Mouse (Mus musculus) liver, embryonic 14.5 days (tissue): ENCODE data around the gene Gzf1. TPM values are rescaled to one million over a fixed set of nuclear protein-coding genes. Genes with fewer than 3 reads are reported as not detected.
A peak's percentile ranks its signal among the peaks of the same experiment; 100 is the strongest.

ENCODE experiments used
- ATAC-seq: fragments of 200-750 bp; cut with Nextera tagmentation; 2 replicates; pipeline ENCODE4 v1.8.0; 2017; ENCODE audit warnings: moderate number of reproducible peaks, mild to moderate bottlenecking, moderate library complexity; ENCODE audit not compliant: insufficient read depth
- DNase-seq, 3 experiments: peaks; one replicate each; pipeline ENCODE4 v3.0.0-alpha.2; 2012 to 2013; ENCODE audit warnings: low read depth in 3 of 3, low spot score in 3 of 3
- H3K27ac ChIP-seq: fragments of 300-500 bp; sonication (generic); 2 replicates; pipeline ENCODE4 v1.5.1; 2014; ENCODE audit warnings: moderate library complexity, mild to moderate bottlenecking, control low read depth, inconsistent platforms
- H3K27me3 ChIP-seq: fragments of 300-500 bp; sonication (generic); 2 replicates; pipeline ENCODE4 v1.6.1; 2014; ENCODE audit warnings: mild to moderate bottlenecking, low read length, moderate library complexity; ENCODE audit not compliant: control insufficient read depth, insufficient read depth
- H3K36me3 ChIP-seq: fragments of 300-500 bp; sonication (generic); replicated peaks from 2 replicates; pipeline ENCODE4 v1.6.1; 2014; ENCODE audit warnings: low read depth; ENCODE audit not compliant: control insufficient read depth, insufficient read depth
- H3K4me1 ChIP-seq, 2 experiments: fragments of 200-500 bp in 1 of 2; fragments of 300-500 bp in 1 of 2; sonication (generic) in 1 of 2; replicated peaks; 2 replicates each; pipeline ENCODE4 v1.6.1; 2012 to 2014; ENCODE audit warnings: antibody characterized with exemption in 1 of 2, inconsistent platforms in 1 of 2, low read length in 1 of 2; ENCODE audit not compliant: control insufficient read depth in 2 of 2, insufficient read depth in 2 of 2
- H3K4me2 ChIP-seq: fragments of 300-500 bp; sonication (generic); 2 replicates; pipeline ENCODE4 v1.6.1; 2014; ENCODE audit warnings: low read depth, mild to moderate bottlenecking, control low read depth, moderate library complexity
- H3K4me3 ChIP-seq, 2 experiments: fragments of 200-500 bp in 1 of 2; fragments of 300-500 bp in 1 of 2; sonication (generic) in 1 of 2; 2 replicates each; pipeline ENCODE4 v1.5.1; 2012 to 2014; ENCODE audit warnings: low read depth in 2 of 2, low read length in 2 of 2, mild to moderate bottlenecking in 2 of 2, control low read depth in 1 of 2, inconsistent platforms in 1 of 2, moderate library complexity in 1 of 2; ENCODE audit not compliant: insufficient read depth in 1 of 2
- H3K9ac ChIP-seq: fragments of 300-500 bp; sonication (generic); replicated peaks from 2 replicates; pipeline ENCODE4 v1.6.1; 2014; ENCODE audit warnings: mild to moderate bottlenecking, control low read depth, moderate library complexity
- H3K9me3 ChIP-seq: fragments of 300-500 bp; sonication (generic); 2 replicates; pipeline ENCODE4 v1.6.1; 2016; ENCODE audit warnings: low read length, mixed read lengths; ENCODE audit not compliant: control insufficient read depth
- CTCF ChIP-seq: IDR thresholded peaks from 2 replicates; pipeline ENCODE4 v1.5.1; 2016; ENCODE audit warnings: antibody characterized with exemption, low read depth, control low read depth
- EP300 ChIP-seq: IDR thresholded peaks from 2 replicates; pipeline ENCODE4 v1.6.1; 2016; ENCODE audit warnings: antibody characterized with exemption, low read depth
- WGBS: fragments of 180-500 bp; shearing (Covaris S2); extraction: QIAGEN DNeasy Blood & Tissue Kit; methylation state at CpG from one replicate; pipeline ENCODE4 v1.1.7; 2014; ENCODE audit not compliant: insufficient replicate concordance; 5-methylcytosine and 5-hydroxymethylcytosine counted together
- polyA plus RNA-seq, 2 experiments: library from polyadenylated mRNA; depleted of rRNA in 1 of 2; stranded (reverse) in 1 of 2; unstranded in 1 of 2; fragments of >200 nt; fragmentation: Nextera tagmentation in 1 of 2; extraction: Ambion mirVana in 1 of 2; gene quantifications; 2 replicates each; pipeline versions ENCODE4 v1.2.1 to v1.2.3; 2012 to 2014

Gzf1 gene
- polyA plus RNA-seq (2012; rRNA removed) (3.9 and 5.1 TPM in 2 replicates), polyA plus RNA-seq (2014; fragmentation: Nextera tagmentation; extraction: Ambion mirVana) (7.4 and 7.9 TPM in 2 replicates)

- Histone ChIP-seq H3K4me3 (peak within 1 kb of the TSS; percentile 71 to 87), H3K9ac (peak within 1 kb of the TSS; percentile 82), H3K36me3 (peaks cover 20% of the 10 kb centered on the region), H3K9me3 (no peaks in the 10 kb centered on the region), H3K4me1 (peaks cover 17 to 30% of the 10 kb centered on the region in 2 experiments), H3K27ac (peak within 1 kb of the TSS; percentile 71), H3K27me3 (no peaks in the 10 kb centered on the region), H3K4me2 (peak within 1 kb of the TSS; percentile 77)
- peak; percentile 29 for TF ChIP-seq CTCF
- no peak for TF ChIP-seq EP300
- under 1% methylated on average over 39 of the region's 39 CpGs for WGBS
- DNase-seq (peak; percentile 91 to 93 (median 92)), ATAC-seq (peak; percentile 93)
Observed at GRCm38 (mm10) chr2:148680775-148681291, at the start of gene Gzf1. Gene Gzf1 (plus strand): TSS chr2:148681023.

- Histone ChIP-seq H3K27ac (no peak overlapping the region), H3K4me1 (no peaks in the 10 kb centered on the region), H3K27me3 (no peaks in the 10 kb centered on the region), H3K9ac (no peak overlapping the region), H3K36me3 (no peaks in the 10 kb centered on the region), H3K9me3 (no peaks in the 10 kb centered on the region), H3K4me2 (no peak overlapping the region), H3K4me3 (no peak overlapping the region)
- no peak for TF ChIP-seq CTCF
- TF ChIP-seq EP300 = no peak
- DNase-seq (no peak), ATAC-seq (no peak)
- WGBS = 72% methylated on average over 3 of the region's 3 CpGs
Observed at GRCm38 (mm10) chr2:148631602-148632001, 49.2 kb upstream of the Gzf1 start.

- Histone ChIP-seq H3K4me1 (no peaks in the 10 kb centered on the region), H3K27me3 (no peaks in the 10 kb centered on the region), H3K9me3 (no peaks in the 10 kb centered on the region), H3K4me3 (no peak overlapping the region), H3K27ac (no peak overlapping the region), H3K36me3 (no peaks in the 10 kb centered on the region), H3K4me2 (no peak overlapping the region), H3K9ac (no peak overlapping the region)
- ATAC-seq (no peak), DNase-seq (no peak)
- WGBS = 66% methylated on average over 4 of the region's 4 CpGs
- TF ChIP-seq EP300 = no peak
- TF ChIP-seq CTCF = no peak
Observed at GRCm38 (mm10) chr2:148634466-148634865, 46.4 kb upstream of the Gzf1 start.

DNA sequence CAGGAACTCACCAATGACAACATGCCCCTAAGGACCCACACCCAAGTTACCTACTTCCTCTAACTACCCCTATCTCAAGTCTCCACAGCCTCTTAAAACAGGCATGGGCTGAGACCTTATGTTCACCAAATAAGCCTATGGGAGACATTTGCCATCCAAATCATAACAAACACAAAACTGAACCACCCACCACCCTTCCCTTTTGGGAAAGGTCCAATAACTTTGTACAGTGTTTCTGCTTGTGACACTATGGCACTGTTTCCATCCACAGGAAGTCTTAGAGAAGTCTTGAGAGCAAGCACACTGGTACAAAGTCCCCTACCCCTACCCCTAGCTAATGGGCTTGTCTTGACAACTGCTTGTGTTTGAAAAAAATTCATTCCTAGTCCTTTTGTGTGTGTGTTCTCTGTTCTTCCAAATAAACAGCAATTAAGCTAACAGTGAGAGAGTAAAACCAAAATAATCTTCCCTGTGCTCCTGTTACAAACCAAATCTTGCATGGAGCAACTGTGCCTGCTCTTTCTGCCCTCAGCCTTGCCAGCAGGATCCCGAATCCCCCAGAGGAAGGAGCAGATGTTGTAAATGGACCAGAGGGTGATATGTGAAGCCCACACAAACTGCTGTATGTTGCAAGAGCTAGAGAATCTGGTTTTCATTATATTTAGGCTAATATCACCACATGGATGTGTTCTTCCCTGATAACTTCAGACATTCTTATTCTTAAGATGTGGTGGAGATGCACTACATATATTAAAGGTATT is 38.0 kb upstream of the Gzf1 start:
- no peaks in the 10 kb centered on the region for H3K4me1 ChIP-seq
- H3K4me3 ChIP-seq = no peak overlapping the region
- DNase-seq (no peak), ATAC-seq (no peak)
- H3K27ac ChIP-seq = no peak overlapping the region
- 42% methylated on average over 1 of the region's 1 CpGs for WGBS
- no peaks in the 10 kb centered on the region for H3K36me3 ChIP-seq
- no peak overlapping the region for H3K9ac ChIP-seq
- no peaks in the 10 kb centered on the region for H3K27me3 ChIP-seq
- TF ChIP-seq EP300 (no peak), CTCF (no peak)
- no peak overlapping the region for H3K4me2 ChIP-seq
- H3K9me3 ChIP-seq = no peaks in the 10 kb centered on the region

DNA sequence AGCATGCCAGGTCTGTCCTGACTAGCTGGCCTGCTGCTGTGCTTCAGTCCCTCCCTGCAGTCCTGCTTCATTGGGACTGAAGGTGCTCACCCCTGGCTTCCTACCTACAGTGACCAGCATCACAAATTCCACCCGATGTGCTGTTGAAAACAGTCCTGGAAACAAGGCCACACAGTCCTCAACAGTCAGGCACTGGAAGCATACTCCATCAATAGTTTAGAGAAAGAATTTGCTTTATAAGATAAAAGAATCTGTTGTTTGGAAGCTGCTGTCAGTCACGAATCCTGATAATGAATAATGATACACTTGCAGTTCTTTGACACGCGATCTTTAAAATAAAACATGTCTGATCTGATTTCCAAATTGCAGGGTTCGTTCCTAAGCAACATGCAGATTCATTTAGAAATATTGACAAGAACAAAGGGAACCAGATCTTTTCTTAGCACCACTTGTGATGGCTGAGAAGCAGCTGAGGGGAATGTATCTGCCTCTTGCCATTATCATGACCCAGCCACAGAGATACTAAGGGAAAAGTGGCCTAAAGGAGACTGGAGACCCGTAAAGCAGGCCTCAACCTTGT is 36.3 kb upstream of the Gzf1 start:
- TF ChIP-seq EP300 = no peak
- TF ChIP-seq CTCF = no peak
- Histone ChIP-seq H3K27ac (no peak overlapping the region), H3K9ac (no peak overlapping the region), H3K4me3 (no peak overlapping the region), H3K4me1 (no peaks in the 10 kb centered on the region), H3K4me2 (no peak overlapping the region), H3K9me3 (no peaks in the 10 kb centered on the region), H3K27me3 (no peaks in the 10 kb centered on the region), H3K36me3 (no peaks in the 10 kb centered on the region)
- no peak for DNase-seq
- WGBS = 60% methylated on average over 6 of the region's 6 CpGs
- ATAC-seq = no peak
